Mouse (Mus musculus) ES-Bruce4 (cell line): ENCODE data around the gene Unc50.

Experiments used
- CTCF ChIP-seq: IDR thresholded peaks from one replicate; pipeline ENCODE4 v1.8.1; 2011; ENCODE audit warnings: low read depth, low read length
- POLR2A ChIP-seq: IDR thresholded peaks from one replicate; pipeline ENCODE4 v1.8.1; 2011; ENCODE audit warnings: low read length; ENCODE audit not compliant: insufficient read depth

GRCm38 (mm10) chr1:37405137-37405536 lies 24.8 kb upstream of the Unc50 start:
- TF ChIP-seq POLR2A = no peak
- no peak for TF ChIP-seq CTCF
